Mouse (Mus musculus) ES-Bruce4 (cell line): Measurements from ENCODE around the gene Mrpl27.

Experiments used
- CTCF ChIP-seq: IDR thresholded peaks from one replicate; pipeline ENCODE4 v1.8.1; 2011; ENCODE audit warnings: low read depth, low read length
- EP300 ChIP-seq: IDR thresholded peaks from 2 replicates; pipeline ENCODE4 v1.6.1; 2011; ENCODE audit warnings: low read depth, low read length; ENCODE audit not compliant: insufficient read depth
- POLR2A ChIP-seq: IDR thresholded peaks from one replicate; pipeline ENCODE4 v1.8.1; 2011; ENCODE audit warnings: low read length; ENCODE audit not compliant: insufficient read depth

- no peak for TF ChIP-seq CTCF
- TF ChIP-seq EP300, result no peak
- TF ChIP-seq POLR2A, result no peak
These were observed 594 bp upstream of the Mrpl27 start for GRCm38 (mm10) chr11:94652973-94653372.
